Mouse (Mus musculus): ENCODE measurements around the gene Sugp2. TPM values are rescaled to one million over a fixed set of nuclear protein-coding genes. Genes with fewer than 3 reads are reported as not detected.
A peak's percentile ranks its signal among the peaks of the same experiment; 100 is the strongest.

The Sugp2 gene
- polyA plus RNA-seq, 1 experiment from 2014 or later: 33.5 TPM

- DNase-seq (no peak), ATAC-seq (ENCODE audit: insufficient read depth) (no peak)
- H3K4me1 ChIP-seq (ENCODE audit: insufficient read depth): peaks cover 3% of the 10 kb centered on the region; the same call in 1 of the 2 replicates
- H3K9me3 ChIP-seq (ENCODE audit: low read depth, low read length): no peaks in the 10 kb centered on the region
- TF ChIP-seq CTCF (IDR thresholded peaks at IDR 0.05; ENCODE audit: low read depth): no peak
- no peaks in the 10 kb centered on the region for H3K36me3 ChIP-seq (ENCODE audit: insufficient read depth)
- WGBS: 63% methylated on average over 3 of the region's 3 CpGs
- H3K4me3 ChIP-seq (ENCODE audit: low read depth, low read length): no peak overlapping the region
- H3K27ac ChIP-seq (ENCODE audit: low read depth): no peak overlapping the region
- H3K9ac ChIP-seq: no peak overlapping the region
- no peaks in the 10 kb centered on the region for H3K27me3 ChIP-seq (ENCODE audit: insufficient read depth, low read length)
- no peak overlapping the region for H3K4me2 ChIP-seq
Measured at GRCm38 (mm10) chr8:70201417-70201816, 32.6 kb upstream of the Sugp2 start.

- Histone ChIP-seq H3K4me3 (ENCODE audit: low read depth, low read length) (no peak overlapping the region), H3K27ac (ENCODE audit: low read depth) (no peak overlapping the region), H3K9ac (no peak overlapping the region), H3K36me3 (ENCODE audit: insufficient read depth) (no peaks in the 10 kb centered on the region), H3K9me3 (ENCODE audit: low read depth, low read length) (no peaks in the 10 kb centered on the region), H3K4me2 (no peak overlapping the region), H3K27me3 (ENCODE audit: insufficient read depth, low read length) (no peaks in the 10 kb centered on the region), H3K4me1 (ENCODE audit: insufficient read depth) (peaks cover 3% of the 10 kb centered on the region; the same call in 1 of the 2 replicates)
- TF ChIP-seq CTCF (IDR thresholded peaks at IDR 0.05; ENCODE audit: low read depth): no peak
- WGBS: 67% methylated on average over 4 of the region's 4 CpGs
- ATAC-seq (ENCODE audit: insufficient read depth) (no peak), DNase-seq (no peak)
Measured at GRCm38 (mm10) chr8:70203072-70203471, 31.0 kb upstream of the Sugp2 start.

DNA sequence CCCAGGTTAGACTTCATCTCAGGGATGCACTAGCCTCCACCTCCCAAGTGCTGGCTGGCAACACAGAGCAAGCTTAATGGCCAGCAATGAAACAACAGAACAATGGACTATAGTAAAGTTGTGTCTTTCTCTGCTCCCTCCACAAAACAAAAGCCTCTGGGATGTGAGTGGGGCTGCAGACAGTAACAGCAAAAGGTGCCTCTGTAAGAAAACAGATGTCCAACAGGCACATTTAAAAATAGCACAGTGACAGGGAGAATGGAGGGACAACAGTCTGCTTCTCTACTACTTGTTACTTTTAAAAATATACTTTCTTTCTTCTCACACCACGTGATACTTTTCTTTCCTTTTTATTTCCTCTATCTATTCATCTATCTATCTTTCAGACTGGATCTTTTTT lies 29.3 kb upstream of the Sugp2 start:
- Histone ChIP-seq H3K4me3 (ENCODE audit: low read depth, low read length) (no peak overlapping the region), H3K4me1 (ENCODE audit: insufficient read depth) (peaks cover 3% of the 10 kb centered on the region; the same call in 1 of the 2 replicates), H3K9ac (no peak overlapping the region), H3K9me3 (ENCODE audit: low read depth, low read length) (no peaks in the 10 kb centered on the region), H3K27me3 (ENCODE audit: insufficient read depth, low read length) (no peaks in the 10 kb centered on the region), H3K4me2 (no peak overlapping the region), H3K36me3 (ENCODE audit: insufficient read depth) (no peaks in the 10 kb centered on the region), H3K27ac (ENCODE audit: low read depth) (no peak overlapping the region)
- no peak for TF ChIP-seq CTCF (IDR thresholded peaks at IDR 0.05; ENCODE audit: low read depth)
- ATAC-seq (ENCODE audit: insufficient read depth) (no peak), DNase-seq (no peak)
- 68% methylated on average over 1 of the region's 1 CpGs for WGBS

GRCm38 (mm10) chr8:70208130-70208529 lies 25.9 kb upstream of the Sugp2 start:
- 30% methylated on average over 1 of the region's 1 CpGs for WGBS

GRCm38 (mm10) chr8:70210538-70210937 lies 23.5 kb upstream of the Sugp2 start:
- Histone ChIP-seq H3K9ac (no peak overlapping the region), H3K4me3 (ENCODE audit: low read depth, low read length) (no peak overlapping the region), H3K36me3 (ENCODE audit: insufficient read depth) (no peaks in the 10 kb centered on the region), H3K27ac (ENCODE audit: low read depth) (no peak overlapping the region), H3K4me2 (peak overlapping the region; percentile 91), H3K4me1 (ENCODE audit: insufficient read depth) (no peaks in the 10 kb centered on the region), H3K9me3 (ENCODE audit: low read depth, low read length) (no peaks in the 10 kb centered on the region), H3K27me3 (ENCODE audit: insufficient read depth, low read length) (no peaks in the 10 kb centered on the region)
- 14% methylated on average over 8 of the region's 8 CpGs for WGBS
- DNase-seq: peak; percentile 42
- TF ChIP-seq CTCF (IDR thresholded peaks at IDR 0.05; ENCODE audit: low read depth): no peak
- no peak for ATAC-seq (ENCODE audit: insufficient read depth)

More at GRCm38 (mm10) chr8:70208130-70208529, 25.9 kb upstream of the Sugp2 start:
- H3K4me1 ChIP-seq (ENCODE audit: insufficient read depth): no peaks in the 10 kb centered on the region
- no peaks in the 10 kb centered on the region for H3K27me3 ChIP-seq (ENCODE audit: insufficient read depth, low read length)
- H3K4me3 ChIP-seq (ENCODE audit: low read depth, low read length): no peak overlapping the region
- no peak overlapping the region for H3K4me2 ChIP-seq
- H3K9ac ChIP-seq: no peak overlapping the region
- no peak overlapping the region for H3K27ac ChIP-seq (ENCODE audit: low read depth)
- H3K36me3 ChIP-seq (ENCODE audit: insufficient read depth): no peaks in the 10 kb centered on the region
- DNase-seq (no peak), ATAC-seq (ENCODE audit: insufficient read depth) (no peak)
- no peaks in the 10 kb centered on the region for H3K9me3 ChIP-seq (ENCODE audit: low read depth, low read length)
- TF ChIP-seq CTCF (IDR thresholded peaks at IDR 0.05; ENCODE audit: low read depth): no peak

DNA sequence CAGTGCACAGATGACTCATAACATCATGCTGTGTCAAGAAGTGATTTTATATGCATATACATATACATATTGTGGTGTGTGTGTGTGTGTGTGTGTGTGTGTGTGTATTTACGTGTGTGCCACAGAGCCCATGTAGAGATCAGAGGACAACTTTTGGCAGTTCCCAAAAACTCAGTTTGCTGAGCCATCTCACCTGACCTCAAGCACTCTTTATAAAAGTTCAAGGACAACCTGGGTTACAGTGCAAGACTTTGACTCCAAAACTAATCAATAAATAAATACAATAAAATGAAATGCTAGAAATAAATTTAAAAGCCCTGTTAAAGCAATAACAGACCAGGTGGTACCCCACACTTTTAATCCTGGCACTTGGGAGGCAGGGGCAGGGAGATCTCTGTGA lies 22.8 kb upstream of the Sugp2 start:
- TF ChIP-seq CTCF (IDR thresholded peaks at IDR 0.05; ENCODE audit: low read depth): no peak
- Histone ChIP-seq H3K36me3 (ENCODE audit: insufficient read depth) (no peaks in the 10 kb centered on the region), H3K9me3 (ENCODE audit: low read depth, low read length) (no peaks in the 10 kb centered on the region), H3K4me1 (ENCODE audit: insufficient read depth) (no peaks in the 10 kb centered on the region), H3K4me2 (peak overlapping the region; percentile 91), H3K27ac (ENCODE audit: low read depth) (no peak overlapping the region), H3K4me3 (ENCODE audit: low read depth, low read length) (peak overlapping the region; percentile 58), H3K27me3 (ENCODE audit: insufficient read depth, low read length) (no peaks in the 10 kb centered on the region), H3K9ac (peak overlapping the region; percentile 53)
- 86% methylated on average over 1 of the region's 1 CpGs for WGBS
- DNase-seq: no peak
- no peak for ATAC-seq (ENCODE audit: insufficient read depth)

DNA sequence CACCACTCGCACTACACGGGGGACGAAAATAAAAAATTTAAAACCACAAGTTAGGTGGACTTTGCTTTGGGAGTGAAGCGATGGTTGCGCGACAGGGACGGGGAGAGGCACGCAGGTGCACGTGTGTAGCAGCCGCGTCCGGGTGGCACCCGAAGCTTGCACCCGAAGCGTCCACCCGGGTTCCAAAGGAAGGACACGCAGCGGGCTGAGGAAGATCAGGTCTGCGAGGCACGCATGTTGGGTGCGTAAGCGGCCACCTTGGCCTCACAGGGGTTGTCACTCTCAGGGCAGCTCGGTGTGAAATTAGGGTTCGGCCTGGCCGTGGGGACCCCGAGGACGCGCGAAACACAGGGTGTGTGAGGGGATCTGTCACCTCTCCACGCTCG lies 22.3 kb upstream of the Sugp2 start:
- 0 out of 2 replicates have a peak overlapping the region, but pooled peaks have one; percentile 31 for H3K27ac ChIP-seq (ENCODE audit: low read depth)
- H3K36me3 ChIP-seq (ENCODE audit: insufficient read depth): no peaks in the 10 kb centered on the region
- ATAC-seq (ENCODE audit: insufficient read depth) (no peak), DNase-seq (no peak)
- no peaks in the 10 kb centered on the region for H3K9me3 ChIP-seq (ENCODE audit: low read depth, low read length)
- peak overlapping the region; percentile 58 for H3K4me3 ChIP-seq (ENCODE audit: low read depth, low read length)
- H3K4me1 ChIP-seq (ENCODE audit: insufficient read depth): no peaks in the 10 kb centered on the region
- H3K27me3 ChIP-seq (ENCODE audit: insufficient read depth, low read length): no peaks in the 10 kb centered on the region
- H3K9ac ChIP-seq: peak overlapping the region; percentile 53
- H3K4me2 ChIP-seq: peak overlapping the region; percentile 91
- TF ChIP-seq CTCF (IDR thresholded peaks at IDR 0.05; ENCODE audit: low read depth): no peak
- 2% methylated on average over 31 of the region's 31 CpGs for WGBS
